Mouse (Mus musculus): ENCODE measurements at regions not wholly inside any gene's neighbourhood (a gene's known extent, or its start where the extent isn't known, plus 50 kb on each side); places are given as distances from the start of the nearest gene placed in this dataset.

DNA sequence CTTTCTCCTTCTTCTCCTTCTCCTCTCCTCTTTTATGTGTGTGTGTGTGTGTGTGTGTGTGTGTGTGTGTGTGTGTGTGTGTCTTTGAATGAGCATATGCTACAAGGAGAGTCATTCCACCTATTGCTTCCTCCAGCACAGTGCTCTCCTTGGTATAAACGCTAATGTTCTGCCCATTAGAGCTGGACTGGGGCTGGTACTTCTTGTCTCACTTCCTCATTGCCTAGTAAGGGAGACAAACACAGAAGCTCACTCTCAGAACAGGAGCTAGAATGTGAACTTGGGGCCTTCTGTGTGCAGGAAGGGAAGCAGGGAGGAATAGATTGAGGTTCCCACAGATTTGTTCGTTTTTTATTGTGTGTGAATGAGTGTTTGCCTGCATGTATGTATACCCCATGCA is 54.9 kb upstream of the Shb start:
- no peak for DNase-seq (ENCODE audit: low spot score in 2 of 2)

DNA sequence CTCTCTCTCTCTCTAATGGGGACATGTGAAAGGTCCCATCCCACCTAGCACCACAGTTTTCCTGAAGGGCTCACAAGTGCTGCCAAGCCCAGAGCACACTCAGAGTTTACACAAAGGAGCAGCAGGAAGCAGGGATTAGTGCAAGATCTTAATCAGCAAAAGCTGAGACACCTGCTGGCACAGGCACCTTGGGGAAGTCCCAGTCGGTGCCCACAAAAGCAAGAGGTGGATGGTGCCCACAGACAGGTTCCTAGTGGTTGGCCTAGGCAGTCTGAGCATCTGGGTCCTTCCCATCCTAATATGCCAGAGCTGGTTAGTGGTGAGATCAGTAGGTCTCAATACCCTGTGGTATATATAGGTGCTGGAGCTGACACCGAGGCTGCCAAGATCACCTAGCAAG is 54.0 kb upstream of the Shb start:
- no peak for DNase-seq (ENCODE audit: low spot score in 2 of 2)

DNA sequence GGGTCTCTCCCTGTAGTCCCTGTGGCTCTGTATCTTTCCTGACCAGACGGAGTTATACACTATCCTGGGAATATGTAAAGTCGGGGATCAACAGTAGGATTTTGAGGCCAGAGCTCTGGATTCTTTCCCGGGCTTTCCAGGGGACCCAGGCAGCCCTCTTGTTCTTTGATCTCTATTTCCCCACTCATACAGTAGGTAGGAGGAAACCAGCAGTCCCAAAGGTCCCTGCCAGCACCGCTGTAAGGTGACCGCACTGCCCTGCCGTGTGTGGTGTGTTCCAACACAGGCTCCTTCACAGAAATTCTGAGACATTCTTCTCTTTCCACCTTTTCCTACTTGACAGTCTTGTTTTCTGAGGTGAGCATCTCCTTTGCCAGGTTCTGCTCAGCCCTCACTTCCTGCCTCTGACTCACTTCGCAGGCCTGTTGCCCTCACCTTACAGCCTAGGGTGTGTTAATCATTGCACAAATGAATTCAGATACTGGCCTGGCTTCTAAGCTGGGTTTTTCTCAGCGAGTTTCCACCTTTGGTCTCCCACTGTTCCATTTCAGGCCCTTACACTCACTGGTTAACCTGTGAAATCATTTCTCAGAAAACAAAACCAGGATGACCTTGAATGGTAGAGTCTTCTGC is 53.0 kb upstream of the Shb start:
- DNase-seq (ENCODE audit: low spot score in 2 of 2) = no peak

DNA sequence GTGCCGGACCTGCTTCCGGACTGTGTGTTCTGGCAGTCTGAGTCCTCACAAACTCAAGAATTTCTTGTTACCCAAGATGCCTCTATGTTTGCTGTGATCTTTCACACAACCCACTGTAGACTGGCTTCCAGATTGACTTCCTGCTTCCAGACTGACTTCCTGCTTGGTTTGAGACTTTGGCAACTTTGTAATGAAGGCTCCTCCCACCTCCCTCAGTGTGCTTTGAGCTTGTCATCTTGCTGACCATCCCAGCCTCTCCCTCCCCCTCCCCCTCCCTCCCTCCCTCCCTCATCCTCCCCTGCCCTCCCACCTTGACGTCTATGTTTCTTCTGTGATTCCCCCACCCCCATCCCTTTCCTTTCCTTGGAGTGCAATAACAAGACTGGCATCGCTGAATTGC is 51.7 kb upstream of the Shb start:
- DNase-seq (ENCODE audit: low spot score in 2 of 2) = no peak

DNA sequence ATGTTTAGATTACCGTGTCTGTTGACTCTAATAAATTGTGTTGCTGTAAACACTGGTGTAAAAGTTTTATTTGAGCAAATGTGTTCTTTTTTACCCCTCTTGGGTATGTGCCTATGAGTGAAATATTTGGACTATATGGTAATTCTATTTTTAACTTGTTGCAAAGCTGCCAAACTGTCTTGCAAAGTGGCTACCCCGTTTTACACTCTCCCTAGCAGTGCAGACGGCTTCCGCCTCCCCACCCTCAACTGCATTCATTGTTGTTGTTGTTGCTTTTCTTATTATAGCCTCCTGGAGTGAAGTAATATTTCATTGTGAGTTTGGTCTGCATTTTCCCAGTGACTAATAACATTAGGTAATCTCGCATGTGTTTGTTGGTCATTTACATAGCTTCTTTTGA is 50.2 kb upstream of the Shb start:
- no peak for DNase-seq (ENCODE audit: low spot score in 2 of 2)

Measured in frontal cortex, postnatal 10 days (tissue).